Mouse (Mus musculus) midbrain, postnatal 0 days (tissue): ENCODE measurements around the gene Dusp8. TPM values are rescaled to one million over a fixed set of nuclear protein-coding genes. Genes with fewer than 3 reads are reported as not detected.

ENCODE experiments used
- ATAC-seq: fragments of 200-750 bp; cut with Nextera tagmentation; 2 replicates; pipeline ENCODE4 v1.8.0; 2017; ENCODE audit warnings: moderate number of reproducible peaks, mild to moderate bottlenecking, moderate TSS enrichment, moderate library complexity; ENCODE audit not compliant: low FRiP score
- DNase-seq: peaks from one replicate; pipeline ENCODE4 v3.0.0-alpha.2; 2015; ENCODE audit warnings: low spot score
- H3K27ac ChIP-seq: fragments of 300-500 bp; sonication (generic); 2 replicates; pipeline ENCODE4 v1.5.1; 2014; ENCODE audit warnings: low read depth, mild to moderate bottlenecking, low read length, mixed read lengths
- H3K27me3 ChIP-seq: fragments of 300-500 bp; sonication (generic); 2 replicates; pipeline ENCODE4 v1.6.1; 2014; ENCODE audit warnings: low read length, control low read depth, mixed read lengths; ENCODE audit not compliant: insufficient read depth
- H3K36me3 ChIP-seq: fragments of 300-500 bp; sonication (generic); 2 replicates; pipeline ENCODE4 v1.6.1; 2014; ENCODE audit warnings: low read length, control low read depth, mixed read lengths; ENCODE audit not compliant: insufficient read depth
- H3K4me1 ChIP-seq: fragments of 300-500 bp; sonication (generic); 2 replicates; pipeline ENCODE4 v1.6.1; 2014; ENCODE audit warnings: mild to moderate bottlenecking, control low read depth, antibody characterized with exemption, low read length, mixed read lengths; ENCODE audit not compliant: insufficient read depth
- H3K4me2 ChIP-seq: fragments of 300-500 bp; sonication (generic); 2 replicates; pipeline ENCODE4 v1.6.1; 2014; ENCODE audit warnings: low read depth, mild to moderate bottlenecking, low read length, mixed read lengths; ENCODE audit not compliant: poor library complexity, severe bottlenecking
- H3K4me3 ChIP-seq: fragments of 300-500 bp; sonication (generic); 2 replicates; pipeline ENCODE4 v1.5.1; 2014; ENCODE audit warnings: low read depth, mild to moderate bottlenecking, low read length, moderate library complexity
- H3K9ac ChIP-seq: fragments of 300-500 bp; sonication (generic); replicated peaks from 2 replicates; pipeline ENCODE4 v1.6.1; 2014; ENCODE audit warnings: mild to moderate bottlenecking, low read length, moderate library complexity, mixed read lengths; ENCODE audit not compliant: poor library complexity, severe bottlenecking
- H3K9me3 ChIP-seq: fragments of 300-500 bp; sonication (generic); 2 replicates; pipeline ENCODE4 v1.6.1; 2016; ENCODE audit warnings: low read length, control low read depth
- CTCF ChIP-seq: IDR thresholded peaks from 2 replicates; pipeline ENCODE4 v1.5.1; 2016; ENCODE audit warnings: antibody characterized with exemption, mild to moderate bottlenecking
- WGBS: fragments of 180-500 bp; shearing (Covaris S2); extraction: QIAGEN DNeasy Blood & Tissue Kit; methylation state at CpG from one replicate; pipeline ENCODE4 v1.1.7; 2014; 5-methylcytosine and 5-hydroxymethylcytosine counted together
- polyA plus RNA-seq: library from polyadenylated mRNA; unstranded; fragments of >200 nt; fragmentation: Nextera tagmentation; extraction: Ambion mirVana; gene quantifications from 2 replicates; pipeline ENCODE4 v1.2.1, GENCODE M21; 2015
- total RNA-seq: library from RNA; depleted of rRNA; stranded (reverse); fragments of >200 nt; gene quantifications from 2 replicates; pipeline ENCODE4 v1.2.3, GENCODE M21; 2014

Dusp8 gene
- total and polyA plus RNA-seq, 2 experiments from 2014 or later, result 94.2 to 144 TPM

DNA sequence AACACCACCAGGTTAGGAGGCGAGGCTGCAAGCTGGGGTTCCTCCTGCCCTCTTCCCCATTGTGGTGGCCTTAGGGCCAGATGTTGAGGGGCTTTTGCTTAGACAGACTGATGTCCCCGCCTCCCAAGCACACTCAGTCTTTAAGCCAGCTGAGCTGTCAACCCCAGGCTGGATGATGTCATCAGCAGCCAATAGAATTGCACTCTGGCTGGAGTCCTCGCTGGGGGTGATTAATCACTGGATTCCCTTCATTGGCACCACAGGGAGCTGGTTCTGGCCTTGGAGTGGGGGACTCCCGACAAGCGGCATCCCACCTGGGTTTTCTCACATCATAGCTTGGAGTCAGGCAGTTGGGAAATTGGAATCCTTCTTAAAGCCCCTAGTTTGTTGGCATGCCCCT, 6.8 kb downstream of the Dusp8 start:
- H3K4me1 ChIP-seq, result peaks cover 47% of the 10 kb centered on the region
- H3K9ac ChIP-seq, result peak overlapping the region; percentile 36; the same call in 1 of the 2 replicates
- DNase-seq (peak; percentile 90), ATAC-seq (peak; percentile 66)
- peaks cover 46% of the 10 kb centered on the region for H3K36me3 ChIP-seq
- H3K27me3 ChIP-seq, result no peaks in the 10 kb centered on the region
- H3K4me2 ChIP-seq, result peak overlapping the region; percentile 5
- no peaks in the 10 kb centered on the region for H3K9me3 ChIP-seq
- peak overlapping the region; percentile 62 for H3K27ac ChIP-seq
- no peak for TF ChIP-seq CTCF
- WGBS, result 6% methylated on average over 5 of the region's 5 CpGs
- H3K4me3 ChIP-seq, result no peak overlapping the region

DNA sequence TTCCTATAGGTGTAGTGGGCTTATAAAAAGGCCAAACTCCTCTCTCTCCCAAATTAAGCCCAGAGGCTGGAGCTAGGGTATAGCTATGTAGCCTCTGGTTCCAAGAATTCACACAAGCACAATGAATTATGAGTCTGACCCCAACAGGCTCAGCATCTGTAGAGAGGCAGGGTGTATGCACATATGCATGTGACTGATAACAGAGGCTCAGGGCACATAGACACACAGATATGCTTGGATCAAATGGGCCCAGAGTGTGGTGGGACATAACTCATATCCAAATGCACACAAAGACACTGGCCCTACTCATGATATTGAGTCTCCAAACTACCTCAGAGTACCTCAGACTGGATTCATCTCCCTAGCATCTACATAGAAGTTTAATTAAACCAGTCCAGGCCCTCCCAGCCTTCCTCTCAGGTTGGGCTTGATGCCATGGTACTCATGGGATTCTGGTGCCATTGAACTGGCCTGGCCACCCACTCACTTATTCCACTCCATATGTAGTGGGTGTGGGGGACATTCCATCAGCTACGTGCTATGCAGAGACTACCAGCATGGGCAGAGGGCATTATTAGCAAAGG, 8.5 kb downstream of the Dusp8 start:
- peaks cover 31% of the 10 kb centered on the region for H3K4me1 ChIP-seq
- WGBS, result 88% methylated on average over 1 of the region's 1 CpGs
- no peak overlapping the region for H3K4me2 ChIP-seq
- H3K9ac ChIP-seq, result no peak overlapping the region
- H3K4me3 ChIP-seq, result no peak overlapping the region
- ATAC-seq (no peak), DNase-seq (no peak)
- H3K36me3 ChIP-seq, result peaks cover 58% of the 10 kb centered on the region
- no peak for TF ChIP-seq CTCF
- no peaks in the 10 kb centered on the region for H3K9me3 ChIP-seq
- H3K27ac ChIP-seq, result no peak overlapping the region
- no peaks in the 10 kb centered on the region for H3K27me3 ChIP-seq

DNA sequence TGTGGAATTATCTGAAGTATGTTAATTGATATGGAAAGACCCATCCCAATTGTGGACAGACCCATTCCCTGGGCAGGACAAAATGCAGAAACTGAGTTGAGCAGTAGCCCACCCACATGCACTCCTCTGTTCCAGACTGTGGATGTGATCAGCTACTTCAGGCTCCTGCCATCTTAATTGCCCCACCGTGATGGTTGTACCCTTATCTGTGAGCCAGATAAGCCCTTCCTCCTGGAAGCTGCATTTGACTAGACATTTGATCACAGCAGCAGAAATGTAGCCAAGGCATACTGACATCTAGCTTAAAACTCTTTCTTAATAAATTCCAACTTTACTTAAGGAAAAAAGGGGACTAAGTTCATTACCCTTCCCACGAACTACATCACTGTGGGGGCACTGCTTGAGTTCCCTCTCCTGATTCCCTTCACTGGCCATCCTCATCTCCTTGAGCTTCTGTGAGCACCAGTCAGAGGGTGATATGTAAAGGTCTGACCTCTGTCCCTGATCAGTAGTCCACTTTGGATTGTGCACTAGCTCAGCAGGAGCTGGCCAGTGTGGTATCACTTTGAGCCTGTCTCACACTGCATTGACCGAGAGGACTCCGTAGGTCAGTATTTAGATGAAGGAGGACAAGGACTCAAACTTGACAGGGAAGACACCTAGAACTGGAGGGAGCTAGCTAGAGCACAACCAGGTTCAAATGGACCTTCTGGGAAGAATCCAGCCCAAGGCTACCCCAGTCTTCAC, 9.3 kb downstream of the Dusp8 start:
- H3K4me1 ChIP-seq, result peaks cover 25% of the 10 kb centered on the region; the same call in 1 of the 2 replicates
- no peak overlapping the region for H3K4me3 ChIP-seq
- peaks cover 63% of the 10 kb centered on the region for H3K36me3 ChIP-seq
- no peak overlapping the region for H3K9ac ChIP-seq
- H3K27ac ChIP-seq, result no peak overlapping the region
- ATAC-seq (no peak), DNase-seq (no peak)
- no peaks in the 10 kb centered on the region for H3K27me3 ChIP-seq
- no peaks in the 10 kb centered on the region for H3K9me3 ChIP-seq
- WGBS, result 90% methylated on average over 4 of the region's 4 CpGs
- H3K4me2 ChIP-seq, result no peak overlapping the region
- TF ChIP-seq CTCF, result no peak

DNA sequence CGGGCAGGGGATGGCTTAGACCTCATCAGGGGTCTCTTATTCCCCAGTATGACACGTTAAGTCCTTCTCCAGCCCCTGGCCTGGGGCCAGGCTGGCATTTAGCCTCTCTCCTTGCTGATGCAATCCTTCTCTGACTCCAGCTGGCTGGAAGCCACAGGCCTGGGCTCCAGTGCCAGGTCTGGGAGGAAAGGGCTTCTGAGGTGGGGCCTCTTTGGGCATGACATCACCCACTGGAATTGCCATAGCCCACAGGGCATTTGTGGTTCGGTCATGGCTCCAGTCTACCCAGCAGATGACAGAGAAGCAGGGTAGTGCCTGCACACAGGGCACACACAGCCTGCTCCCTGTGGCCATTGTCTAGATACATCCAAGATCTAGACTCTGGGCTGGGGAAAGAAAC, 10.8 kb downstream of the Dusp8 start:
- Histone ChIP-seq H3K4me1 (peaks cover 10% of the 10 kb centered on the region; the same call in 1 of the 2 replicates), H3K4me2 (no peak overlapping the region), H3K36me3 (peaks cover 76% of the 10 kb centered on the region), H3K27me3 (no peaks in the 10 kb centered on the region), H3K4me3 (no peak overlapping the region), H3K9me3 (no peaks in the 10 kb centered on the region), H3K27ac (no peak overlapping the region), H3K9ac (no peak overlapping the region)
- DNase-seq (peak; percentile 88), ATAC-seq (0 out of 2 replicates have a peak, but pooled peaks have one; percentile 8)
- WGBS, result 28% methylated on average over 3 of the region's 3 CpGs
- TF ChIP-seq CTCF, result no peak

DNA sequence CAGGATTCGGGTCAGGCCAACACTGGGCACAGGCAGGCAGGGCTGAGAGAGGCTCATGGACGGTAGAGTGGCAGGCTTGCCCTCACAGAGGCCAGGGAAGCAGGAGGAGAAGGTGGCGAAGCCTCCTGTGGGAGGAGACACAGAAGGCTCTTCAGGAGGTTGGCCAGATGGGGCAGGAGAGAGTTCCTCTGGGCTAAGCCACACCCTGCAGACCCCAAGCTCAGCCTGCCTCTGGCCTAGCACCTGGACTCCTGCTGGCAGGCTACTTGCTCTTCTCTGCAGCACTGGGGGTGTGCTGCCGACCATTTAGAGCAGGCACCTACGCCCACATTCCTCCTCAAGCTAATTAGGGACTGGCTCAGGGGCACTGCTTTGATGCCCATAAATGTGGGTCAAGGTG, 11.2 kb downstream of the Dusp8 start:
- Histone ChIP-seq H3K9me3 (no peaks in the 10 kb centered on the region), H3K4me2 (no peak overlapping the region), H3K4me1 (0 out of 2 replicates have a peak, but pooled peaks cover 6% of the 10 kb centered on the region), H3K4me3 (no peak overlapping the region), H3K27ac (no peak overlapping the region), H3K36me3 (peaks cover 76% of the 10 kb centered on the region), H3K9ac (no peak overlapping the region), H3K27me3 (no peaks in the 10 kb centered on the region)
- no peak for ATAC-seq
- WGBS, result 30% methylated on average over 5 of the region's 5 CpGs
- DNase-seq, result no peak
- no peak for TF ChIP-seq CTCF
